Mouse (Mus musculus) G1E (cell line): ENCODE measurements around the gene Tbc1d1. TPM values are rescaled to one million over a fixed set of nuclear protein-coding genes. Genes with fewer than 3 reads are reported as not detected.

Experiments used
- ATAC-seq: 2 replicates; pipeline ENCODE4 v1.8.0; 2016; ENCODE audit warnings: mild to moderate bottlenecking; ENCODE audit not compliant: insufficient number of reproducible peaks, poor library complexity, low FRiP score, severe bottlenecking; ENCODE audit errors: extremely low read depth
- DNase-seq: peaks from one replicate; pipeline ENCODE4 v3.0.0; 2012; ENCODE audit warnings: low spot score
- H3K27me3 ChIP-seq: 2 replicates; pipeline ENCODE4 v1.6.1; 2012; ENCODE audit warnings: mild to moderate bottlenecking, low read length, inconsistent platforms; ENCODE audit not compliant: insufficient read depth
- H3K36me3 ChIP-seq: replicated peaks from 2 replicates; pipeline ENCODE3; 2012; ENCODE audit warnings: mild to moderate bottlenecking, inconsistent platforms
- H3K4me1 ChIP-seq: 2 replicates; pipeline ENCODE4 v1.6.1; 2012; ENCODE audit warnings: low read depth, low read length, inconsistent platforms, mixed read lengths; ENCODE audit not compliant: insufficient read depth
- H3K4me3 ChIP-seq: 2 replicates; pipeline ENCODE4 v1.5.1; 2012; ENCODE audit warnings: low read depth, mild to moderate bottlenecking, inconsistent platforms, low read length, moderate library complexity, mixed read lengths
- H3K9me3 ChIP-seq: replicated peaks from 2 replicates; pipeline ENCODE4 v1.6.1; 2012; ENCODE audit warnings: inconsistent platforms
- CTCF ChIP-seq: IDR thresholded peaks from 2 replicates; pipeline ENCODE4 v1.5.1; 2012; ENCODE audit warnings: low read depth, low read length, inconsistent platforms, mixed read lengths
- GATA1 ChIP-seq: IDR thresholded peaks from 2 replicates; pipeline ENCODE4 v1.6.1; 2012; ENCODE audit warnings: borderline replicate concordance, low read length, inconsistent platforms, mixed read lengths
- GATA2 ChIP-seq: IDR thresholded peaks from 2 replicates; pipeline ENCODE4 v1.6.1; 2012; ENCODE audit warnings: low read depth, low read length, inconsistent platforms, borderline replicate concordance
- POLR2AphosphoS5 ChIP-seq: IDR thresholded peaks from 2 replicates; pipeline ENCODE4 v1.6.1; 2012; ENCODE audit warnings: low read depth, low read length, inconsistent platforms; ENCODE audit not compliant: insufficient replicate concordance
- TAL1 ChIP-seq: conservative IDR thresholded peaks from 2 replicates; pipeline ENCODE4 v1.6.1; 2012; ENCODE audit warnings: low read depth, low read length, inconsistent platforms, mixed read lengths
- polyA plus RNA-seq: library from polyadenylated mRNA; stranded (reverse); fragments of >175 nt; gene quantifications from 2 replicates; pipeline ENCODE4 v1.2.3, GENCODE M21; 2012
- total RNA-seq, 2 experiments: library from RNA; stranded (forward) in 1 of 2; stranded (reverse) in 1 of 2; fragments of 200-1000 nt in 1 of 2; fragments of >200 nt in 1 of 2; fragmentation: Nextera tagmentation in 1 of 2; gene quantifications; 2 replicates each; pipeline ENCODE4 v1.2.3; 2014 to 2017

Gene Tbc1d1
- total and polyA plus RNA-seq, 3 experiments = 4.2 to 17.3 (median 11.7) TPM

- Histone ChIP-seq H3K27me3 (peaks cover 8% of the 10 kb centered on the region; the same call in 1 of the 2 replicates), H3K36me3 (peaks cover 5% of the 10 kb centered on the region), H3K4me1 (peaks cover 26% of the 10 kb centered on the region), H3K4me3 (peak overlapping the region; percentile 88), H3K9me3 (no peaks in the 10 kb centered on the region)
- no peak for ATAC-seq
- no peak for DNase-seq
- no peak for TF ChIP-seq POLR2AphosphoS5
- no peak for TF ChIP-seq GATA2
- no peak for TF ChIP-seq CTCF
- TF ChIP-seq TAL1 = no peak
- TF ChIP-seq GATA1 = no peak
Observed at GRCm38 (mm10) chr5:64229336-64229866, 73.3 kb downstream of the Tbc1d1 start.

DNA sequence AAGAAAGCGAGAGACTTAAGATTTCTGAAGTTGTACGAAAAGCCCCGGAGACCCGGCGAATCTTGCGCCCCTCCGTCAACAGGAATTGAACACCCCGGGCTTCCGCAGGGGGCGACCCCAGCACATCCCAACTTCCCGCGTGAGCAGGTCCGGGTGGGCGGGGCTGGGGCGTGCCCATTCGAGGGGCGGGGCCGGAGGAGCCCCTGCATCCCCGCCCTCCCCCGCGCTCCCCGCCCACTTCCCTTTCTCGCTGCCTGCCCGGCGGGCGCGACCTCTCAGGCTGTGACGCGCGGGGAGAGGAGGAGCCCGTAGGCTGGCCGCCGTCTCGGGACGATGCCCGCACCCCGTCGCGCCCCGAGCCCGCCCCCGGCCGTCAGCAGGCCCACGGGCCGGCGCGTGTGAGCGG is 74.0 kb downstream of the Tbc1d1 start:
- peak; percentile 95 for ATAC-seq
- peaks cover 29% of the 10 kb centered on the region for H3K4me1 ChIP-seq
- H3K4me3 ChIP-seq = peak overlapping the region; percentile 88
- no peaks in the 10 kb centered on the region for H3K9me3 ChIP-seq
- peaks cover 8% of the 10 kb centered on the region for H3K36me3 ChIP-seq
- no peak for TF ChIP-seq POLR2AphosphoS5
- TF ChIP-seq CTCF = no peak
- TF ChIP-seq GATA1 = no peak
- no peak for TF ChIP-seq TAL1
- no peak for TF ChIP-seq GATA2
- H3K27me3 ChIP-seq = peaks cover 4% of the 10 kb centered on the region; the same call in 1 of the 2 replicates
- DNase-seq = peak; percentile 99

DNA sequence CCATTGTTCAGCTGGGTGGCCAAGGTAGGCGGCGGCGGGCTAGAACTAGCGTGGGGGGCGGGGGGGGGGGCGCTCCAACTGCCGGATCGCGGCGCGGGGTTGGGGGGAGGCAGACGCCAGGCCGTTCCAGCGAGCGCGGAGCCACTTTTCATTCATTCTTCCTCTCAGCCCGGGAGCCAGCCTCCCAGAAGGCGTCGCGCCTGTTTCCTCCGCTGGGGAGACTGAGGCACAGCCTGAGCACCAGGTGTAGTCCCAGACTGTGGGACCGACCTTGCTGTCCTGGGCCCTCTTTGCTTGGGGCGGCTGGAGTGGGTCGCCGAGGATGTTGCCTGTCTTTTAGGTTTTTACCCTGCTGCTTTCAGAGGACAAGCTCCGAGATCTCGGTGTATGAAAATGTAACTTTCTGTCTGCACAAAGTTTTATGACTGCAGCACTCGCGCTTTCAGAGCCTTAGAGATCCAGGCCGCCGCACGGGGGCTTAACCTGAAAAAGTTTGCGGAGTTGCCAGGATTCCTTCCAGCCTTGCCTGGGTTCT is 74.5 kb downstream of the Tbc1d1 start:
- DNase-seq (peak; percentile 35), ATAC-seq (no peak)
- Histone ChIP-seq H3K36me3 (peaks cover 11% of the 10 kb centered on the region), H3K9me3 (no peaks in the 10 kb centered on the region), H3K27me3 (0 out of 2 replicates have a peak, but pooled peaks cover 2% of the 10 kb centered on the region), H3K4me1 (peaks cover 29% of the 10 kb centered on the region), H3K4me3 (peak overlapping the region; percentile 88)
- TF ChIP-seq POLR2AphosphoS5 (no peak), GATA2 (no peak), GATA1 (no peak), CTCF (no peak), TAL1 (no peak)

DNA sequence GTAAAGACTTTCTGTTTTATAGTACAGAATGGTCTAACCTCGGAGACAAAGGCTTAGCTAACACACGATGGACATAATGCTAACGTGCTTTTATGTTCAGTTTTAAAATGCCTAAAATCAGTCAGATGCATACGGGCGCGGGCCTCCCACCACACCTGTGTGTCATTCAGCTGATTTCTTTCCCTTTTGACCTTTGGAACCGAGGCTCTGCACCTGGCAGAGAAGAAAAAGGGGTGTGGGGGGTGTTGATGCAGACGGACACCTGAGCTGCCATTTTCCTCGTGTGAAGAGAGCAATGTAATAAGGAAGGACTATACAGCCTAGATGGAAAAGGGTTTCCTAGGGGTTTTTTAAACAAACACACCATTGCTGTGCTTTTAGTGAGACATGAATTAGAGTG is 76.8 kb downstream of the Tbc1d1 start:
- ATAC-seq = no peak
- Histone ChIP-seq H3K4me1 (peaks cover 33% of the 10 kb centered on the region), H3K9me3 (no peaks in the 10 kb centered on the region), H3K27me3 (no peaks in the 10 kb centered on the region), H3K4me3 (no peak overlapping the region), H3K36me3 (peaks cover 14% of the 10 kb centered on the region)
- TF ChIP-seq GATA1 = no peak
- TF ChIP-seq CTCF = no peak
- no peak for TF ChIP-seq POLR2AphosphoS5
- TF ChIP-seq GATA2 = no peak
- no peak for TF ChIP-seq TAL1
- no peak for DNase-seq

- no peaks in the 10 kb centered on the region for H3K9me3 ChIP-seq
- H3K4me3 ChIP-seq = no peak overlapping the region
- peaks cover 11% of the 10 kb centered on the region for H3K36me3 ChIP-seq
- TF ChIP-seq GATA2 = no peak
- no peak for TF ChIP-seq CTCF
- no peak for TF ChIP-seq POLR2AphosphoS5
- no peak for TF ChIP-seq GATA1
- TF ChIP-seq TAL1 = no peak
- no peaks in the 10 kb centered on the region for H3K27me3 ChIP-seq
- H3K4me1 ChIP-seq = peaks cover 27% of the 10 kb centered on the region
- ATAC-seq (no peak), DNase-seq (no peak)
Observed at GRCm38 (mm10) chr5:64234269-64234985, 78.3 kb downstream of the Tbc1d1 start.

GRCm38 (mm10) chr5:64235250-64235649 is 79.1 kb downstream of the Tbc1d1 start:
- Histone ChIP-seq H3K27me3 (no peaks in the 10 kb centered on the region), H3K4me3 (no peak overlapping the region), H3K9me3 (no peaks in the 10 kb centered on the region), H3K4me1 (peaks cover 23% of the 10 kb centered on the region), H3K36me3 (peaks cover 11% of the 10 kb centered on the region)
- no peak for TF ChIP-seq GATA2
- no peak for TF ChIP-seq TAL1
- DNase-seq (no peak), ATAC-seq (no peak)
